Mouse (Mus musculus): Measurements from ENCODE around the gene Camk2d. TPM values are rescaled to one million over a fixed set of nuclear protein-coding genes. Genes with fewer than 3 reads are reported as not detected.
A peak's percentile ranks its signal among the peaks of the same experiment; 100 is the strongest.

The Camk2d gene
- polyA plus RNA-seq, 1 experiment from 2014 or later, result 20.6 TPM

- H3K9ac ChIP-seq (ENCODE audit: low read depth, low read length), result no peak overlapping the region
- no peaks in the 10 kb centered on the region for H3K36me3 ChIP-seq (ENCODE audit: control insufficient read depth, insufficient read depth, low read length)
- H3K27me3 ChIP-seq (ENCODE audit: control insufficient read depth, insufficient read depth, low read length), result no peaks in the 10 kb centered on the region
- DNase-seq (ENCODE audit: low spot score), result peak; percentile 82
- WGBS, result 35% methylated on average over 6 of the region's 6 CpGs
- H3K4me3 ChIP-seq (ENCODE audit: low read depth, low read length), result no peak overlapping the region
- no peaks in the 10 kb centered on the region for H3K9me3 ChIP-seq (ENCODE audit: control insufficient read depth, low read length)
- peak; percentile 95 for ATAC-seq (ENCODE audit: low FRiP score)
- no peaks in the 10 kb centered on the region for H3K4me1 ChIP-seq (replicated peaks; ENCODE audit: control insufficient read depth, insufficient read depth, low read length)
- no peak overlapping the region for H3K27ac ChIP-seq (ENCODE audit: low read depth, low read length)
- H3K4me2 ChIP-seq (replicated peaks; ENCODE audit: low read depth, low read length), result no peak overlapping the region
Measured at GRCm38 (mm10) chr3:126771541-126771940, 175.4 kb downstream of the Camk2d start.

- Histone ChIP-seq H3K27ac (ENCODE audit: low read depth, low read length) (no peak overlapping the region), H3K27me3 (ENCODE audit: control insufficient read depth, insufficient read depth, low read length) (no peaks in the 10 kb centered on the region), H3K4me3 (ENCODE audit: low read depth, low read length) (no peak overlapping the region), H3K9me3 (ENCODE audit: control insufficient read depth, low read length) (no peaks in the 10 kb centered on the region), H3K4me2 (replicated peaks; ENCODE audit: low read depth, low read length) (no peak overlapping the region), H3K36me3 (ENCODE audit: control insufficient read depth, insufficient read depth, low read length) (no peaks in the 10 kb centered on the region), H3K4me1 (replicated peaks; ENCODE audit: control insufficient read depth, insufficient read depth, low read length) (no peaks in the 10 kb centered on the region), H3K9ac (ENCODE audit: low read depth, low read length) (no peak overlapping the region)
- DNase-seq (ENCODE audit: low spot score) (no peak), ATAC-seq (ENCODE audit: low FRiP score) (no peak)
Measured at GRCm38 (mm10) chr3:126776001-126776400, 179.9 kb downstream of the Camk2d start.

- no peaks in the 10 kb centered on the region for H3K36me3 ChIP-seq (ENCODE audit: control insufficient read depth, insufficient read depth, low read length)
- H3K4me3 ChIP-seq (ENCODE audit: low read depth, low read length), result no peak overlapping the region
- no peak overlapping the region for H3K4me2 ChIP-seq (replicated peaks; ENCODE audit: low read depth, low read length)
- no peaks in the 10 kb centered on the region for H3K4me1 ChIP-seq (replicated peaks; ENCODE audit: control insufficient read depth, insufficient read depth, low read length)
- H3K27ac ChIP-seq (ENCODE audit: low read depth, low read length), result no peak overlapping the region
- 97% methylated on average over 9 of the region's 9 CpGs for WGBS
- ATAC-seq (ENCODE audit: low FRiP score), result no peak
- no peak overlapping the region for H3K9ac ChIP-seq (ENCODE audit: low read depth, low read length)
- no peak for DNase-seq (ENCODE audit: low spot score)
- H3K27me3 ChIP-seq (ENCODE audit: control insufficient read depth, insufficient read depth, low read length), result no peaks in the 10 kb centered on the region
- H3K9me3 ChIP-seq (ENCODE audit: control insufficient read depth, low read length), result no peaks in the 10 kb centered on the region
Measured at GRCm38 (mm10) chr3:126777101-126777500, 181.0 kb downstream of the Camk2d start.

GRCm38 (mm10) chr3:126777879-126778278, 181.8 kb downstream of the Camk2d start:
- H3K4me1 ChIP-seq (replicated peaks; ENCODE audit: control insufficient read depth, insufficient read depth, low read length), result no peaks in the 10 kb centered on the region
- no peak for DNase-seq (ENCODE audit: low spot score)
- no peak overlapping the region for H3K9ac ChIP-seq (ENCODE audit: low read depth, low read length)
- no peak for ATAC-seq (ENCODE audit: low FRiP score)
- WGBS, result 94% methylated on average over 1 of the region's 1 CpGs
- no peaks in the 10 kb centered on the region for H3K9me3 ChIP-seq (ENCODE audit: control insufficient read depth, low read length)
- H3K27me3 ChIP-seq (ENCODE audit: control insufficient read depth, insufficient read depth, low read length), result no peaks in the 10 kb centered on the region
- H3K4me2 ChIP-seq (replicated peaks; ENCODE audit: low read depth, low read length), result no peak overlapping the region
- no peak overlapping the region for H3K4me3 ChIP-seq (ENCODE audit: low read depth, low read length)
- no peaks in the 10 kb centered on the region for H3K36me3 ChIP-seq (ENCODE audit: control insufficient read depth, insufficient read depth, low read length)
- H3K27ac ChIP-seq (ENCODE audit: low read depth, low read length), result no peak overlapping the region

- no peaks in the 10 kb centered on the region for H3K27me3 ChIP-seq (ENCODE audit: control insufficient read depth, insufficient read depth, low read length)
- no peaks in the 10 kb centered on the region for H3K4me1 ChIP-seq (replicated peaks; ENCODE audit: control insufficient read depth, insufficient read depth, low read length)
- no peak overlapping the region for H3K4me3 ChIP-seq (ENCODE audit: low read depth, low read length)
- ATAC-seq (ENCODE audit: low FRiP score) (no peak), DNase-seq (ENCODE audit: low spot score) (no peak)
- no peak overlapping the region for H3K27ac ChIP-seq (ENCODE audit: low read depth, low read length)
- no peaks in the 10 kb centered on the region for H3K9me3 ChIP-seq (ENCODE audit: control insufficient read depth, low read length)
- H3K4me2 ChIP-seq (replicated peaks; ENCODE audit: low read depth, low read length), result no peak overlapping the region
- WGBS, result 82% methylated on average over 5 of the region's 5 CpGs
- no peak overlapping the region for H3K9ac ChIP-seq (ENCODE audit: low read depth, low read length)
- H3K36me3 ChIP-seq (ENCODE audit: control insufficient read depth, insufficient read depth, low read length), result no peaks in the 10 kb centered on the region
Measured at GRCm38 (mm10) chr3:126780014-126780615, 184.0 kb downstream of the Camk2d start.

GRCm38 (mm10) chr3:126793035-126793964, 197.2 kb downstream of the Camk2d start:
- Histone ChIP-seq H3K4me1 (replicated peaks; ENCODE audit: control insufficient read depth, insufficient read depth, low read length) (no peaks in the 10 kb centered on the region), H3K36me3 (ENCODE audit: control insufficient read depth, insufficient read depth, low read length) (no peaks in the 10 kb centered on the region), H3K4me3 (ENCODE audit: low read depth, low read length) (no peak overlapping the region), H3K9me3 (ENCODE audit: control insufficient read depth, low read length) (no peaks in the 10 kb centered on the region), H3K27me3 (ENCODE audit: control insufficient read depth, insufficient read depth, low read length) (no peaks in the 10 kb centered on the region), H3K4me2 (replicated peaks; ENCODE audit: low read depth, low read length) (no peak overlapping the region), H3K9ac (ENCODE audit: low read depth, low read length) (no peak overlapping the region), H3K27ac (ENCODE audit: low read depth, low read length) (no peak overlapping the region)
- 84% methylated on average over 2 of the region's 2 CpGs for WGBS
- DNase-seq (ENCODE audit: low spot score) (no peak), ATAC-seq (ENCODE audit: low FRiP score) (0 out of 2 replicates have a peak, but pooled peaks have one; percentile 38)

GRCm38 (mm10) chr3:126795904-126796303, 199.8 kb downstream of the Camk2d start:
- Histone ChIP-seq H3K4me3 (ENCODE audit: low read depth, low read length) (no peak overlapping the region), H3K27me3 (ENCODE audit: control insufficient read depth, insufficient read depth, low read length) (no peaks in the 10 kb centered on the region), H3K9me3 (ENCODE audit: control insufficient read depth, low read length) (no peaks in the 10 kb centered on the region), H3K4me1 (replicated peaks; ENCODE audit: control insufficient read depth, insufficient read depth, low read length) (no peaks in the 10 kb centered on the region), H3K36me3 (ENCODE audit: control insufficient read depth, insufficient read depth, low read length) (no peaks in the 10 kb centered on the region), H3K9ac (ENCODE audit: low read depth, low read length) (no peak overlapping the region), H3K27ac (ENCODE audit: low read depth, low read length) (no peak overlapping the region), H3K4me2 (replicated peaks; ENCODE audit: low read depth, low read length) (no peak overlapping the region)
- 87% methylated on average over 3 of the region's 3 CpGs for WGBS
- ATAC-seq (ENCODE audit: low FRiP score) (no peak), DNase-seq (ENCODE audit: low spot score) (no peak)

- H3K4me2 ChIP-seq (replicated peaks; ENCODE audit: low read depth, low read length), result no peak overlapping the region
- ATAC-seq (ENCODE audit: low FRiP score) (no peak), DNase-seq (ENCODE audit: low spot score) (no peak)
- H3K27me3 ChIP-seq (ENCODE audit: control insufficient read depth, insufficient read depth, low read length), result no peaks in the 10 kb centered on the region
- no peak overlapping the region for H3K27ac ChIP-seq (ENCODE audit: low read depth, low read length)
- no peaks in the 10 kb centered on the region for H3K36me3 ChIP-seq (ENCODE audit: control insufficient read depth, insufficient read depth, low read length)
- no peak overlapping the region for H3K4me3 ChIP-seq (ENCODE audit: low read depth, low read length)
- H3K9ac ChIP-seq (ENCODE audit: low read depth, low read length), result no peak overlapping the region
- H3K9me3 ChIP-seq (ENCODE audit: control insufficient read depth, low read length), result no peaks in the 10 kb centered on the region
- WGBS, result 90% methylated on average over 3 of the region's 3 CpGs
- no peaks in the 10 kb centered on the region for H3K4me1 ChIP-seq (replicated peaks; ENCODE audit: control insufficient read depth, insufficient read depth, low read length)
Measured at GRCm38 (mm10) chr3:126797025-126797424, 200.9 kb downstream of the Camk2d start.

GRCm38 (mm10) chr3:126797810-126798209, 201.7 kb downstream of the Camk2d start:
- Histone ChIP-seq H3K27me3 (ENCODE audit: control insufficient read depth, insufficient read depth, low read length) (no peaks in the 10 kb centered on the region), H3K4me3 (ENCODE audit: low read depth, low read length) (no peak overlapping the region), H3K36me3 (ENCODE audit: control insufficient read depth, insufficient read depth, low read length) (no peaks in the 10 kb centered on the region), H3K4me1 (replicated peaks; ENCODE audit: control insufficient read depth, insufficient read depth, low read length) (no peaks in the 10 kb centered on the region), H3K9me3 (ENCODE audit: control insufficient read depth, low read length) (no peaks in the 10 kb centered on the region), H3K27ac (ENCODE audit: low read depth, low read length) (no peak overlapping the region), H3K9ac (ENCODE audit: low read depth, low read length) (no peak overlapping the region), H3K4me2 (replicated peaks; ENCODE audit: low read depth, low read length) (no peak overlapping the region)
- WGBS, result 92% methylated on average over 3 of the region's 3 CpGs
- ATAC-seq (ENCODE audit: low FRiP score), result no peak
- DNase-seq (ENCODE audit: low spot score), result no peak

All from hindbrain, embryonic 11.5 days (tissue).